Mouse (Mus musculus): Measurements from ENCODE around the gene Srsf6. TPM values are rescaled to one million over a fixed set of nuclear protein-coding genes. Genes with fewer than 3 reads are reported as not detected.

The Srsf6 gene
- polyA plus RNA-seq, 1 experiment: 143 TPM

DNA sequence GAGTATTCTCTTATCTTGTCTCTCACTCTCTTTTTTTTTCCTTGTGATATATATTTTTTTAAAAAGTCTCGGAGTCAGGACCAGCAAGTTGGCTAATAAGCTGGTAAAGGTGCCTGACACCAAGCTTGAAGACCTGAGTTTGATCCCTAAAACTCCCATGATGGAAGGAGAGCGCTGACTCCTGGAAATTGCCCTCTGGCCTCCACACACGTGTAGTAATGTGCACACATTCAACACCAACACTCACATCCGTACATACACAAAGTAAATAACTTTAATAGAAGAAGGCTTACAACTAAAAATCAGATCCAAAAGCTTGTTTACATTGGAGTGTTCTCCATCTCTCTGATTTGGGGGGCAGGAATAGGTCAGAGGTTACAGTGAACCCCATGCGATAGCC, 41.9 kb downstream of the Srsf6 start:
- no peaks in the 10 kb centered on the region for H3K27me3 ChIP-seq (ENCODE audit: control insufficient read depth, insufficient read depth, low read length)
- 96% methylated on average over 5 of the region's 5 CpGs for WGBS
- TF ChIP-seq POLR2A (IDR thresholded peaks at IDR 0.05; ENCODE audit: borderline replicate concordance, insufficient read depth, low read length) (no peak), CTCF (IDR thresholded peaks at IDR 0.05; ENCODE audit: borderline replicate concordance, insufficient read depth, low read depth, low read length) (no peak)
- H3K27ac ChIP-seq (ENCODE audit: insufficient read depth, low read length): no peak overlapping the region
- H3K4me1 ChIP-seq (ENCODE audit: control insufficient read depth, insufficient read depth, low read length): peaks cover 14% of the 10 kb centered on the region
- no peak for DNase-seq
- no peak overlapping the region for H3K4me3 ChIP-seq (replicated peaks; ENCODE audit: insufficient read depth, low read depth, low read length)

DNA sequence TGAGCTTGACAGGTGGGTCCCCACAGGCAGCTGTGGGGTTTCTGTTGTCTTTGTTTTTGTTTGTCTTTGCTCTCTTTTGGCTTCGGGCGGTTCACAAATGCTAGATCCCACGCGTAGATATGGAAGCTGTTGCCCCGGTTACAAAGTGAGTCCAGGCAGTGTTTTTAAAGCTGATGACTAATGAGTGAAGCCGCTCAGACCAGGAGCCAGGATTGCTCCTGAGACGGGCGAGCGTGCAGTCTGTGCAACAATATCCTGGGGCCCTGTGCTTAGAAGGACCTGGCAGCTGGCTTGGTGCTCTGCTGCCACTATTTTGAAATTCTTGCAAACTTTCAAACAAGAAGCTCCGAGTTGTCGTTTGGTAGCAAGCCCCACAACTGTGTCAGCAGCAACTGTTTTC, 42.3 kb downstream of the Srsf6 start:
- WGBS: 59% methylated on average over 11 of the region's 11 CpGs
- Histone ChIP-seq H3K27ac (ENCODE audit: insufficient read depth, low read length) (no peak overlapping the region), H3K27me3 (ENCODE audit: control insufficient read depth, insufficient read depth, low read length) (no peaks in the 10 kb centered on the region), H3K4me3 (replicated peaks; ENCODE audit: insufficient read depth, low read depth, low read length) (no peak overlapping the region), H3K4me1 (ENCODE audit: control insufficient read depth, insufficient read depth, low read length) (peaks cover 14% of the 10 kb centered on the region)
- no peak for DNase-seq
- TF ChIP-seq CTCF (IDR thresholded peaks at IDR 0.05; ENCODE audit: borderline replicate concordance, insufficient read depth, low read depth, low read length) (no peak), POLR2A (IDR thresholded peaks at IDR 0.05; ENCODE audit: borderline replicate concordance, insufficient read depth, low read length) (no peak)

GRCm38 (mm10) chr2:162975157-162975775, 43.9 kb downstream of the Srsf6 start:
- H3K27me3 ChIP-seq (ENCODE audit: control insufficient read depth, insufficient read depth, low read length): no peaks in the 10 kb centered on the region
- H3K27ac ChIP-seq (ENCODE audit: insufficient read depth, low read length): no peak overlapping the region
- H3K4me1 ChIP-seq (ENCODE audit: control insufficient read depth, insufficient read depth, low read length): peaks cover 14% of the 10 kb centered on the region
- WGBS: 18% methylated on average over 11 of the region's 11 CpGs
- DNase-seq: peak in 1 of 2 experiments; percentile 38
- no peak overlapping the region for H3K4me3 ChIP-seq (replicated peaks; ENCODE audit: insufficient read depth, low read depth, low read length)
- TF ChIP-seq POLR2A (IDR thresholded peaks at IDR 0.05; ENCODE audit: borderline replicate concordance, insufficient read depth, low read length): no peak
- no peak for TF ChIP-seq CTCF (IDR thresholded peaks at IDR 0.05; ENCODE audit: borderline replicate concordance, insufficient read depth, low read depth, low read length)

GRCm38 (mm10) chr2:162976001-162976400, 44.7 kb downstream of the Srsf6 start:
- peak in 1 of 2 experiments; percentile 15 for DNase-seq
- TF ChIP-seq CTCF (IDR thresholded peaks at IDR 0.05; ENCODE audit: borderline replicate concordance, insufficient read depth, low read depth, low read length) (no peak), POLR2A (IDR thresholded peaks at IDR 0.05; ENCODE audit: borderline replicate concordance, insufficient read depth, low read length) (no peak)
- Histone ChIP-seq H3K27me3 (ENCODE audit: control insufficient read depth, insufficient read depth, low read length) (no peaks in the 10 kb centered on the region), H3K4me1 (ENCODE audit: control insufficient read depth, insufficient read depth, low read length) (peaks cover 14% of the 10 kb centered on the region), H3K4me3 (replicated peaks; ENCODE audit: insufficient read depth, low read depth, low read length) (no peak overlapping the region), H3K27ac (ENCODE audit: insufficient read depth, low read length) (no peak overlapping the region)
- WGBS: 35% methylated on average over 4 of the region's 4 CpGs

DNA sequence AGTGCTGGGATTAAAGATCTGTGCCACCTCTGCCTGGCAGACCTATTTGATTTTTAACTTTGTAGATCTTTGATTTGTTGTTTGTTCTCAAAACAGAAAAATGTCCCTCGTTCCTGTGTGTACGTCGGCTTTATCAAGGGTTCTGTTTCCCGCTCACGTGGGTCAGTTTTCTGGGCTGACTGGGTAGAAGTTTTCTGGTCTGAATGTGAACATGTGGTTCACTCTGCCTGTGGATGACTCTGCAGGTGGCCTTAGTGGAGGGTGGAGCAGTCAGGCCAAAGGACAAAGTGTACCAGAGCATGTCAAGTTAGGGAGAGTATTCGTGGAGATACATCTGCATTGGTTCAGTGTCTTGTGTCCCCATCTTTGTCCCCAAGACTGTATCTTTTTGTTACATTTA, 53.1 kb downstream of the Srsf6 start:
- 88% methylated on average over 6 of the region's 6 CpGs for WGBS

GRCm38 (mm10) chr2:162985923-162986322, 54.6 kb downstream of the Srsf6 start:
- TF ChIP-seq CTCF (IDR thresholded peaks at IDR 0.05; ENCODE audit: borderline replicate concordance, insufficient read depth, low read depth, low read length): no peak
- Histone ChIP-seq H3K27ac (ENCODE audit: insufficient read depth, low read length) (no peak overlapping the region), H3K4me3 (replicated peaks; ENCODE audit: insufficient read depth, low read depth, low read length) (no peak overlapping the region), H3K4me1 (ENCODE audit: control insufficient read depth, insufficient read depth, low read length) (no peaks in the 10 kb centered on the region), H3K27me3 (ENCODE audit: control insufficient read depth, insufficient read depth, low read length) (no peaks in the 10 kb centered on the region)
- WGBS: 12% methylated on average over 3 of the region's 3 CpGs
- DNase-seq: peak in 1 of 2 experiments; percentile 8

More for the DNA sequence above, 53.1 kb downstream of the Srsf6 start:
- H3K4me3 ChIP-seq (replicated peaks; ENCODE audit: insufficient read depth, low read depth, low read length): no peak overlapping the region
- TF ChIP-seq CTCF (IDR thresholded peaks at IDR 0.05; ENCODE audit: borderline replicate concordance, insufficient read depth, low read depth, low read length): no peak
- TF ChIP-seq POLR2A (IDR thresholded peaks at IDR 0.05; ENCODE audit: borderline replicate concordance, insufficient read depth, low read length): no peak
- H3K27me3 ChIP-seq (ENCODE audit: control insufficient read depth, insufficient read depth, low read length): no peaks in the 10 kb centered on the region
- DNase-seq: no peak
- H3K27ac ChIP-seq (ENCODE audit: insufficient read depth, low read length): no peak overlapping the region
- H3K4me1 ChIP-seq (ENCODE audit: control insufficient read depth, insufficient read depth, low read length): no peaks in the 10 kb centered on the region

Other genes starting within 250 kb of the Srsf6 start
- gene L3mbtl1, start 11.9 kb downstream of the Srsf6 start, polyA plus RNA-seq (2012; rRNA removed): 8.2 and 8.5 TPM in 2 replicates
- 2.8 and 3.8 TPM in 2 replicates for gene Sgk2, start 55.8 kb downstream of the Srsf6 start, polyA plus RNA-seq (2012; rRNA removed)
- 34.2 and 35.9 TPM in 2 replicates for gene Ift52, start 85.8 kb downstream of the Srsf6 start, polyA plus RNA-seq (2012; rRNA removed)
- 0.90 and 1.6 TPM in 2 replicates for gene Mybl2, start 123.2 kb downstream of the Srsf6 start, polyA plus RNA-seq (2012; rRNA removed)
- 0.24 TPM in 1 of 2 replicates, not detected in the other for gene Gtsf1l, start 156.3 kb downstream of the Srsf6 start, polyA plus RNA-seq (2012; rRNA removed)

Measured in cerebellum, adult 2 months (tissue).